Mouse (Mus musculus) heart, postnatal 14 days (tissue): Measurements from ENCODE around the gene Slc24a3. TPM values are rescaled to one million over a fixed set of nuclear protein-coding genes. Genes with fewer than 3 reads are reported as not detected.

Experiments used
- DNase-seq, 2 experiments: peaks; one replicate each; pipeline ENCODE4 v3.0.0; 2021 to 2022
- intact Hi-C: fragments of 180-260 bp; cut with DNase I; formaldehyde crosslinking; loops from one replicate; pipeline ENCODE4 v1.15.1; 2025
- total RNA-seq, 2 experiments: library from RNA; stranded (reverse); gene quantifications; 2 replicates each; pipeline ENCODE4 v1.2.3; 2021

Gene Slc24a3
- total RNA-seq, 2 experiments from 2014 or later = 3.7 to 4.2 TPM

DNA sequence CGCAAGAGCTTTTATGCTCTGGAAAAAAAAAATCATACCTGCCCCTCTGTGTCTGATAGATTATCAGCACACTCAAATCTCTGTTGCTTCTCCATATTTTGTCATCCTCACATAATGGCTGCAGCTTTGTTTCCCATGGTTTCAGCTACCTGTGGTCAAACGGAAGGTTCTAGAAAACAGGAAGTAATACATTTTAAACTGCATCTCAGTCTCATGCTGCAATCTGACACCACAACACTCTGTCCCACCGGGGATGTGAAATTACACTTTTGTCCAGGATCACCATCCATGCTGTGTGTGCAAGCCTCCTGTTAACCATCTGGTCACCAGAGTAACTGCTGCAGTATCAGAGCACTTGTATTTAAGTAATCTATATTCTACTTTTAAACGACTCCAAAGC lies 238.2 kb downstream of the Slc24a3 start:
- DNase-seq = no peak
- intact Hi-C loops = no loop called here

DNA sequence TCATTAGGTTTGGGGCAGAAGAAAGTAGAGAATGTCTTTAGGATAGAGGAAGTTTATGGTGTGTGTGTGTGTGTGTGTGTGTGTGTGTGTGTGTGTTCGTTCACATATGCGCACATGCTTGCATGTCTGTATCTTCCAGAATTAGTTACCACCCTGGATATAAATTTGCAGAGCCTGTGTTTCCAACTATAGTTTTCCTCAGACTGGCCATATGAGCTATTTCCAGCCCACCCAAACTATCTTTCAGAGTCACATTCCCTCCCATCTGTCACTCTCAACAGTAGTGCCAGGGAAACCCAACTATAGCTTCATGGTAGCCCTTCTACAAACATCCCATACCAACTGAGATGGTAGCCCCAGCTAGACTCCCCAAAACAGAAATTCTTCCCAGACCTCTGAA lies 250.2 kb downstream of the Slc24a3 start:
- intact Hi-C loops = no loop called here
- DNase-seq = no peak

- no peak for DNase-seq
- intact Hi-C loops = no loop called here
Observed at GRCm38 (mm10) chr2:145419078-145419477, 251.5 kb downstream of the Slc24a3 start.

DNA sequence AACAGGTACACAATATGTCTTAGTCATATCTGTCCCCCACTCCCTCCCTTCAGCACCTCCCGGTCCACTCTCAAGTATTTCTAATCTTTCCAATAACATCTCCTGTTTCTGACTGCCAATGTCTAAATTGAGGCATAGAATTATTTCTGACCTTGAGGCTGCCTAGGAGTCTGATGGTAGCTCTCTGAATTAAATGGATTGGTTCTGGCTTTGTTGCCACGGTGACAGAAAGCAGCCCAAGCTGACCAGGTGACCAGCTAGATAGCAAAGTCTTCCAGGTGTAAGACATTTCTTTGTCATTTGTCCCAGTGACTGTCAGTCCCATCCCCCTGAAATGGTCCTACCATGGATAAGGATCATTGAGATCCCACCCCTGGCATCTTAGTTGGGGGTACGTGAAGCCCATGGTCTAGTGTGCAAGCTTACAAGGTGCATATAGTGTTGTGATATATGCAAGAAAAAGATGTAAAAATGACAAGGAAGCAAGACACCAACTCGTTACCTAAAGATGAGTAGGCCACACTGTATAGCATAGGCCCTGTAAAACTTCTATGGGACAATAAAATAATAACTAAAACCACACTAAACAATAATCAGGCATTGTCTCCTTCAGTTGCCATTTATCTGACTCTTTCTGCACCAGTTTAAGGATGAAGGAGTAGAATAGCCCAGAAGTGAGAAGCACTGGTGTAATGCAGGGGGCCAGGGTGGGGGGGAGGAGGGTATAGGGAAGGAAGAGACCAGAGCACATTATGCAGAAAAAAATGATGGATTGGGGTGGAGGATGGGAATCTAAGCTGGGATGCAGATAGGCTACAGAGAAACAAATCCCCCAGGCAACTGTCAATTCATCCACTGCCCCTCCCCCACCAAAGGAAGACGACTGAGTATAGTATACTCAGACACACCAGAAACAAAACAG lies 253.7 kb downstream of the Slc24a3 start:
- DNase-seq = no peak
- intact Hi-C loops = no loop called here

DNA sequence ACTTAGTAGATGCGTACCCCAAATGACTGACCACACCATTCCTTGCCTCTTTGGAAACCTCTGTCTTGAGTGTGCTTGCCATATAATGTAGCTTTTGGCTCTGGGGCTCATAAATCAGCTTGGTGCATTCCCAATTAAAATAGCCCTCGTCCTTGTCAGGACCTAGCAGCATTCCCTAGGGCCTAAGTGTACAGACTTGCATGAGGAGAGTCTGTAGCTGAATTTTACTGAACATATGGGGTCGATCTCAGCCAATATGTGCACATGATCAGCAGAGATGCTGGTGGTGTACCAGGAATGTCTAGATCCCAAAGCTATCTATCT lies 254.3 kb downstream of the Slc24a3 start:
- DNase-seq = no peak
- intact Hi-C loops = no loop called here

DNA sequence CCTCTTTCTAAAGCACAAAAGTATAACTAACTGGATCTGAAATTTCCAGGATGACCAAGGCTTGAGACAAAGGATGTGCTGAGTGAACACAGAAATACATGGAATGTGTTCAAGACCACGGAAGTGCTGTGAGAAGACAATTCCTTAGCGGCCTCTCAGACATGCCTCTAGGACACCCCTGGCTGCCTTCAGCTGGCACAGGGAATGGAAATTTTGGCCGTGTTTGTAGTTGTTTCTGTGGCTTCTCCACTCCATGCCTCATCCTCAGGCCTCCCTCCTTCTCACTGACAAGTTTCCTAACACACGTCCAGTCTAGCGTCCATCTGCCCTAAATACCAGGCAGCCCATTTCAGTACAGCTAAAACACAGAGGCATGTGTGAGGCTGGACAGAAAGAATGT lies 262.4 kb downstream of the Slc24a3 start:
- intact Hi-C loops = no loop called here
- no peak for DNase-seq

- no peak for DNase-seq
- intact Hi-C loops = no loop called here
Observed at GRCm38 (mm10) chr2:145434068-145434467, 266.5 kb downstream of the Slc24a3 start.

- intact Hi-C loops = no loop called here
- no peak for DNase-seq
Observed at GRCm38 (mm10) chr2:145438336-145438735, 270.8 kb downstream of the Slc24a3 start.

GRCm38 (mm10) chr2:145439755-145440154 lies 272.2 kb downstream of the Slc24a3 start:
- DNase-seq = no peak
- intact Hi-C loops = no loop called here

GRCm38 (mm10) chr2:145457106-145457747 lies 289.7 kb downstream of the Slc24a3 start:
- DNase-seq = no peak
- intact Hi-C loops = no loop called here

DNA sequence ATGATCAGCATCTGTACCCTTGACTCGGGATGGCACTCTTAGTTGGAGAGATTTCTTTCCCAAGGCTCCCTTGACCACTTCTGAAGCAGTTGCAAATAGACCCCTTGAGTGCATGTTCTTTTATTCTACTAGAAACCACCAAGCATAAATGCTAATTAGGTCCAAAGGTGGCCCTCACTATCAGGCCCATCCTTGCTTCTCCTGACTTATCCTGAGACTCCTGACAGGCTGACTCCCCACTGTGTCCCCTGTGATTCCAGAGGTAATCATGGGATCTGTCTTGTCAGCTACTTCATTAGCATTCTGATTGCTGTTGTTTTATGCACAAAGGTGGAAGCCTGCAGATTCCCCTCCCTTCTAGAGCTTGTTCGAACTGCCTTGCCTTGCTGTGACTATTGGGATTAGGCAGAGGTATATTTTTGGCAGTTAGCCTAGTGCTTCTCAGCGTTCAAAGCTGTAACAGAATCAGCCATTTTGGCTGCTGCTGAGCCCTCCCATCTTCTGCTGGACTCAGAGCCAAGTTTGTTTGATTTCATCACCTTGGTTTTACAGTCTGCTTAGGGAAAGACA lies 293.4 kb downstream of the Slc24a3 start:
- DNase-seq = no peak
- intact Hi-C loops = no loop called here

DNA sequence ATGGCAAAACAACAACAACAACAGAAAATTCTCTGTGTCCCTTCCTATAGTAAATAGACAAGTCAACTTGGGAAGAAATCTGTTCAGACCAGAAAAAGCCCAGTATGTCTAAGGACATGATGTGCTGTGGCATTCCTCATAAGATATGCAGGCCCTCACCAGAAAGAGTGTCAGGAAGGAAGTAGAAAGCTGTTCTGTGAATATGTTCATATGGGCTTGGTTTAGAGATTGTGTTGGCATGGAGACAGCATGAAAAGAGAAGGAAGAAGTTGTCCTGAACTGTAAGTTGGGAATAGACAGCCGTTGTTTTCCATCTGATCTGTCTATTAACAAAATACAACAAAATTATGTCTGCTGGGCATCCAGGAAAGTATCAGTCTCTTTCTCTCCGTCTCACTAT lies 294.7 kb downstream of the Slc24a3 start:
- intact Hi-C loops = no loop called here
- no peak for DNase-seq

DNA sequence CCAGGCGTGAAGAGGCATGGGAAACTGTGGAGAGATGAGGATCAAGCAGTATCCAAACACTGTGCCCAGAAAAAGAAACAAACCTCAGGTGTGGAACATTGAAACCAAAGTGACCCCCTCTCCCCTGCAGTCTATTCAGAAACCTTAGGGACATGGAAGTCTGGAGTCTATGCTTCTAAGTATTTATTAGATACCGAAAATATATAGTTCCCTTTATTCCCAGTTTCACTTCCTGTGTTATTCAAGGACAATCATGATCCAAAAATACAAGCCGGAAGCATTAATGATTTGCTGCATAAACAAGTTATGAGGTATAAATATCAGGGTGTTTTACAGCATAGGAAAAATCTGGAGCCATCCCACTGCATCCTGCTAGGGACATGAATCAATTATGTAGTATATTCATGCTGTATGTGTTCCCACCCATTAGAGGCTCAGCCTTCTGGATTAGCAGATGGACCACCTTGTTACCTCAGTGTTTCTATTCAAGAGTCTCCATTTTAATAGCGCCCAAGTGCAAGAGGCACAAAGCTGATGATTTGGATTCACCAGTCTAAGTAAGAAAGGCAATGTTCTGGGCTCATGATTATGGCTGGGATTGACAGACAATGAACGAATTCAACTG lies 301.3 kb downstream of the Slc24a3 start:
- DNase-seq = no peak
- intact Hi-C loops = no loop called here

DNA sequence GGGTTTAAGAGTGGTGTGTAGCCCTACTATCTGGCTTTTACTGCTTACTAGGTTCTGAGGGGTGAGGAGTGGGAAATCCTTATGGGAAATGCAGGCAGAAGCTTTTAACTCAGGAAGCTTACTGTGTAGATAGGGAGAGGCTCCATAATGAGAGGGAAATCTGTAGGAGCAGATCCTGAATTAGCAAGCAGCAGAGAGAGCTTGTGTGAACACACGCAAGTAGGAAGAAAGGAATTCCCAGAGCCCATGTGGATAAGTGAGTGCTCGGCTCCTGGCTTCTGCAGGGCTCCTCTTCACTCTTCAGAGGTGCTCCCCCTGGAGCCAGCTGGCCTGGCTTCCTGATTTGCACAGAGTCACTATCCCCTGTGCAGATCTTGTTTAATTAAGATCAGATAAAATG lies 309.9 kb downstream of the Slc24a3 start:
- intact Hi-C loops = no loop called here
- DNase-seq = no peak

DNA sequence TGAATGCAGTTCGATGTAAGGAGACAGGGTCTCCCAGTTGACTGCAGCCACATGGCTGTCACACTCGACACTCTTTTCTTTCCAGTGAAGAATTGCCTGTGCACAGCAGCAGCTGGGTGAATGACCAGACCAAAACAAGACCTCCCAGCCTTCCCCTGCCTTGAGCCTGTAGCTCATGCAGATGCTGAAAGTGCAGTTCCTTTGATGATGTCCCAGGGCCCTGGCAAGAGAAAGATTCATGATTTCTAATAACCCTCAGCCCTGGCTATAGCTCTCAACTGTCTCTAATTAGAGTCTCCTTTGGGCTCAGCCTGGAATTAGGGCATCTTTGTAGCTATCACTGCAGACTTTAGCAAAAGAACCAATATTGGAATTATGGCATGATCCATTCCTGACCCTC lies 312.1 kb downstream of the Slc24a3 start:
- no peak for DNase-seq
- intact Hi-C loops = no loop called here

DNA sequence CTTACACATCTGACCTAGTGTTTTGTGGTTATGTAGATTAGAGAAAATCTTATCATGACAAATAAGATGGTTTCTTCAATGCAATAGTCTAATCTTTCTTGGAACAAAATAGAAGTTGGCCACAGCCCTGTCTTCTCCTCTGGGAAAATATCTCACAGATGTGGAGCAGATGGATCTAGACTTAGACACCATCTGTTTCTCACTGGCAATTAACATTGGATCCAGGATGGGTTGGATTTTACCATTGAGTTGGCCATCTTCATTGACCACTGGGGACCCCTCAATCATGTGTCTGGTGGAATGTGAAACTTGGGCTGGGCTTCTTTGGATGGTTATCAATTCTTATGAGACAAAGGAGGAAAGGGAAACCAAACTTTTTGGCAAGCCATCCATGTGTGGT lies 332.7 kb downstream of the Slc24a3 start:
- intact Hi-C loops = no loop called here
- DNase-seq = no peak

- intact Hi-C loops = no loop called here
- no peak for DNase-seq
Observed at GRCm38 (mm10) chr2:145501472-145501871, 333.9 kb downstream of the Slc24a3 start.

GRCm38 (mm10) chr2:145507702-145508101 lies 340.1 kb downstream of the Slc24a3 start:
- intact Hi-C loops = no loop called here
- peak in 1 of 2 experiments; percentile 11 for DNase-seq

GRCm38 (mm10) chr2:145510650-145511225 lies 343.2 kb downstream of the Slc24a3 start:
- DNase-seq = peak; percentile 31 to 46
- intact Hi-C loops = loop anchor here (10.0 kb wide), 2 partner anchors 216 to 506 kb away; no protein-coding TSS in a partner anchor

DNA sequence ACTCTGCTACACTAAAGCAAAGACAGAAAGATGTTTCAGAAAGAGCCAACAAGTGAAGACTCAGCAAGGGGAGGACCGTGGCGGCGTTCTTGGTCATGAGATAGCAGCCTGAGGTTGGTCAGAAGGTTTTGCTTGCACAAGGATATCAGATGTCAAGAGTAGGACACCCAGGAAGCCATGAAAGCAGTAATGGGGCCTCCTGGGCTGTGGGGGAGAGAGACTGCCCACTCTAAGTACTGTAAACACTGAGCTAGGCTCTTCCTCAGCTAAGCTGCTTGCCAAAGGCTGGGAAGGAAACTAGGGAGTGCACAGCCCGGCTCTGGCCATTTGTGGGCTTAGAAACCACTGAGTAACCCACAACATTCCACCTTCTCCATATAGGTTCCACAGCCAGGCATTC lies 348.4 kb downstream of the Slc24a3 start:
- intact Hi-C loops = loop anchor here (2.0 to 10.0 kb wide), 5 partner anchors 71 to 879 kb away; partner anchors contain the start of gene Slc24a3
- DNase-seq = no peak

DNA sequence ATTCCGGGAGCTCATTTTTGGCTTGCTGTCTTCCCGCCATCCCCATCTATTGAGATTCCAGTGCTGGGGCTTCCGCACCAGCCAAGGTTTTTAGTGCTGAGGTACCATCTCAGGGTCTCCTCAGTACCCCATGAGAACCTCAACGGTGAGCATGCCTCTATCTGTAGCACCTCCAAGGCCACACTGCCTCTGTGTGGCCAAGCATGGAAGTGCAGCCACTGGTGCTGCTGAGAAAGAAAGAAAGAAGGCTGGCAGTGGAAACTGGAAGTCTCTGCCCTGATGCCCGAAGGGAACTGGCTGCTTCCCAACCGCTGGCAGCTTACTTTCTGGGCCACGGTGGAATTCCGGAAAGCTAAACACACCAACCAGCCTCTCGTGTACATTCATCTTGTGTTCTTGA lies 349.8 kb downstream of the Slc24a3 start:
- intact Hi-C loops = loop anchor here (1.0 to 10.0 kb wide), 6 partner anchors 70 to 880 kb away; partner anchors contain the start of gene Slc24a3
- peak; percentile 71 to 85 for DNase-seq
